Mouse (Mus musculus) megakaryocyte, embryonic 14.5 days (primary cell): Measurements from ENCODE around the gene Mrpl47.

ENCODE experiments used
- FLI1 ChIP-seq: IDR thresholded peaks from 2 replicates; pipeline ENCODE4 v1.6.1; 2012; ENCODE audit warnings: low read length, inconsistent platforms, mixed read lengths
- GATA1 ChIP-seq: IDR thresholded peaks from 3 replicates; pipeline ENCODE4 v1.6.1; 2012; ENCODE audit warnings: mixed read lengths, low read length, inconsistent platforms, borderline replicate concordance

- TF ChIP-seq GATA1 (no peak), FLI1 (no peak)
Measured at GRCm38 (mm10) chr3:32682910-32683531, 54.4 kb downstream of the Mrpl47 start.
